Comparison of ENCODE assay signal across 8 mouse cellular contexts in the genomic region with DNA sequence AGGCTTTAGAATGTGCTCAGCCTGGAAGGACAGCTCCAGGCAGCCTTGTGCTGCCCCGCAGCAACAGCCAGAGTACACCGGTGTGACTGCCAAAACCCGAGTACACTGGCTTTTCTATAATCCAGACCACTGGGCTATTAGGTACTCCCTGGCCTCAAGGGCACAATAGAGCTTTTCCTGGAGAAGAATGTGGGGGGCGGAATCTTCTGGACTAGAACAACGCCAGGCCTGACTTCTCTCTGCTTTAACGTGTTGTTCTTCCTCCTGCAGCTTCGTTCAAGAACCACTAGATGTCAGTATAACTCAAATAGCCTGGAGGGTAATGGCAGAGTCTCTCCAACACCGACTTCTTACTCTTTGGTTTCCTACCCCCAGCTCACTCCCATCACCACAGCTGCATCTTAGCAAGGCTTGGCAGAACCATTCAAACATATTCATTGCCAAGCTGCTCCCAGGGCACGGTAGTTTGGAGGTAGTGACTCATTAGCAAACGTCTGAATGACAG.
DNase-seq lines count a peak whose midpoint lies in the region; ATAC-seq and TF ChIP-seq lines count a peak whose summit lies in the region.

No protein-coding gene starts in this region.

- TF ChIP-seq POLR2A in MEL (IDR thresholded peaks at IDR 0.05; ENCODE audit: control insufficient read depth in 1 of 2, insufficient read depth in 1 of 2, low read depth in 1 of 2, low read length in 2 of 2, poor library complexity in 1 of 2) = no peak
- no peak for TF ChIP-seq POLR2A in lung, adult 2 months (IDR thresholded peaks at IDR 0.05; ENCODE audit: borderline replicate concordance, extremely low read depth, low read depth, low read length)

- no peak overlapping the region for H3K27ac ChIP-seq in MEL (ENCODE audit: control insufficient read depth, low read depth, low read length)
- H3K27ac ChIP-seq in forebrain, embryonic 12.5 days = no peak overlapping the region
- no peak overlapping the region for H3K27ac ChIP-seq in neural tube, embryonic 14.5 days (ENCODE audit: low read depth, low read length)

- no peak overlapping the region for H3K4me3 ChIP-seq in MEL (ENCODE audit: control insufficient read depth in 1 of 2, insufficient read depth in 1 of 2, low read depth in 2 of 2, low read length in 2 of 2)
- H3K4me3 ChIP-seq in forebrain, embryonic 12.5 days (replicated peaks) = no peak overlapping the region
- H3K4me3 ChIP-seq in lung, adult 2 months (replicated peaks; ENCODE audit: extremely low read depth, low read depth, low read length) = no peak overlapping the region
- H3K4me3 ChIP-seq in neural tube, embryonic 14.5 days (ENCODE audit: low read depth, low read length) = no peak overlapping the region

- no peaks in the 10 kb centered on the region for H3K79me2 ChIP-seq in MEL (ENCODE audit: control insufficient read depth, insufficient read depth, low read length, poor library complexity)

- no peaks in the 10 kb centered on the region for H3K27me3 ChIP-seq in MEL (ENCODE audit: control insufficient read depth in 1 of 2, insufficient read depth in 2 of 2, low read length in 2 of 2)
- H3K27me3 ChIP-seq in forebrain, embryonic 12.5 days = peaks cover 8% of the 10 kb centered on the region; the same call in 1 of the 2 replicates
- no peaks in the 10 kb centered on the region for H3K27me3 ChIP-seq in neural tube, embryonic 14.5 days (ENCODE audit: control insufficient read depth, insufficient read depth, low read length)

- WGBS in forebrain, embryonic 12.5 days = 10% methylated on average over 10 of the region's 10 CpGs
- WGBS in lung, adult 2 months = 16% methylated on average over 10 of the region's 10 CpGs
- 14% methylated on average over 10 of the region's 10 CpGs for WGBS in neural tube, embryonic 14.5 days

- no peaks in the 10 kb centered on the region for H3K36me3 ChIP-seq in MEL (ENCODE audit: control insufficient read depth in 1 of 2, insufficient read depth in 2 of 2, low read length in 2 of 2)
- no peaks in the 10 kb centered on the region; the same call in 1 of the 2 replicates for H3K36me3 ChIP-seq in forebrain, embryonic 12.5 days (replicated peaks)
- no peaks in the 10 kb centered on the region for H3K36me3 ChIP-seq in neural tube, embryonic 14.5 days (ENCODE audit: control insufficient read depth, insufficient read depth, low read length)

- peak; percentile 32 for DNase-seq in MEL (ENCODE audit: low read depth, low spot score)
- DNase-seq in c-Kit-positive CD71-positive TER-119-positive erythroid progenitor cells, embryonic 14.5 days (ENCODE audit: low spot score) = peak; percentile 27
- DNase-seq in heart, postnatal 10 days = peak; percentile 73 to 76
- DNase-seq in kidney, postnatal 14 days = peak; percentile 60
- DNase-seq in lung, adult 2 months = peak; percentile 26
- DNase-seq in spleen, adult 18-20 months = no peak

- peak; percentile 69 for TF ChIP-seq RAD21 in MEL (IDR thresholded peaks at IDR 0.05; ENCODE audit: low read depth, low read length)

- peak; percentile 15 to 64 (median 54); a peak in 4 of 6 replicates for TF ChIP-seq CTCF in MEL (IDR thresholded peaks at IDR 0.05 in 2 of 3, conservative IDR thresholded peaks at IDR 0.05 in 1 of 3; ENCODE audit: control insufficient read depth in 1 of 3, insufficient read depth in 1 of 3, low read depth in 2 of 3, low read length in 3 of 3, poor library complexity in 1 of 3, severe bottlenecking in 1 of 3)
- peak; percentile 53; the same call in 1 of the 2 replicates for TF ChIP-seq CTCF in lung, adult 2 months (IDR thresholded peaks at IDR 0.05; ENCODE audit: insufficient read depth, low read length)

- H3K9ac ChIP-seq in MEL (ENCODE audit: control insufficient read depth, low read depth, low read length, poor library complexity, severe bottlenecking) = no peak overlapping the region
- no peak overlapping the region for H3K9ac ChIP-seq in forebrain, embryonic 12.5 days
- no peak overlapping the region for H3K9ac ChIP-seq in neural tube, embryonic 14.5 days (replicated peaks; ENCODE audit: low read depth, low read length)

- no peak overlapping the region for H3K4me2 ChIP-seq in forebrain, embryonic 12.5 days
- no peak overlapping the region for H3K4me2 ChIP-seq in neural tube, embryonic 14.5 days (ENCODE audit: low read depth, low read length)

- TF ChIP-seq EP300 in MEL (IDR thresholded peaks at IDR 0.05; ENCODE audit: low read depth in 1 of 2, low read length in 2 of 2) = no peak

- intact Hi-C loops in heart, postnatal 10 days (cut with DNase I) = loop anchor here (1.0 to 2.0 kb wide), 3 partner anchors 103 to 269 kb away; no protein-coding TSS in a partner anchor

- ATAC-seq in forebrain, embryonic 12.5 days (ENCODE audit: low FRiP score) = peak; percentile 76
- peak; percentile 93 for ATAC-seq in neural tube, embryonic 14.5 days (ENCODE audit: low read depth)

- no peaks in the 10 kb centered on the region for H3K4me1 ChIP-seq in MEL (ENCODE audit: control insufficient read depth in 1 of 2, insufficient read depth in 2 of 2, low read length in 2 of 2)
- no peaks in the 10 kb centered on the region for H3K4me1 ChIP-seq in forebrain, embryonic 12.5 days
- no peaks in the 10 kb centered on the region; the same call in 1 of the 2 replicates for H3K4me1 ChIP-seq in lung, adult 2 months (ENCODE audit: control insufficient read depth, insufficient read depth, low read length)
- H3K4me1 ChIP-seq in neural tube, embryonic 14.5 days (ENCODE audit: control insufficient read depth, insufficient read depth, low read length) = no peaks in the 10 kb centered on the region

- no peaks in the 10 kb centered on the region for H3K9me3 ChIP-seq in MEL (replicated peaks; ENCODE audit: insufficient read depth, low read length)
- no peaks in the 10 kb centered on the region for H3K9me3 ChIP-seq in forebrain, embryonic 12.5 days
- H3K9me3 ChIP-seq in neural tube, embryonic 14.5 days (ENCODE audit: control insufficient read depth, low read length) = no peaks in the 10 kb centered on the region

TF ChIP-seq in MEL, 35 proteins besides CTCF, POLR2A, EP300 and RAD21:
- TF ChIP-seq POLR2AphosphoS2 (IDR thresholded peaks at IDR 0.05; ENCODE audit: low read length) (no peak), SIN3A (IDR thresholded peaks at IDR 0.05; ENCODE audit: low read length) (no peak), MYC (IDR thresholded peaks at IDR 0.05; ENCODE audit: low read depth, low read length) (no peak), ZC3H11A (IDR thresholded peaks at IDR 0.05; ENCODE audit: low read depth, low read length) (no peak), TAL1 (IDR thresholded peaks at IDR 0.05; ENCODE audit: low read length) (no peak), SMC3 (IDR thresholded peaks at IDR 0.05; ENCODE audit: low read depth, low read length) (peak; percentile 62), ZNF384 (IDR thresholded peaks at IDR 0.05; ENCODE audit: low read depth, low read length) (no peak), TBP (IDR thresholded peaks at IDR 0.05; ENCODE audit: low read depth, low read length) (no peak)

Comparison
In these comparisons a context has a peak if more than half of its experiments do, and no peak if none do; other contexts are left out.
1. DNase-seq: peak in MEL (single experiment), c-Kit-positive CD71-positive TER-119-positive erythroid progenitor cells, embryonic 14.5 days (single experiment), heart, postnatal 10 days (2 of 2), kidney, postnatal 14 days (single experiment) and lung, adult 2 months (single experiment); none in spleen, adult 18-20 months (0 of 2).